Mouse (Mus musculus) embryonic fibroblast, embryonic 13.5 days (primary cell): Measurements from ENCODE around the gene Syngap1. TPM values are rescaled to one million over a fixed set of nuclear protein-coding genes. Genes with fewer than 3 reads are reported as not detected.
A peak's percentile ranks its signal among the peaks of the same experiment; 100 is the strongest.

ENCODE experiments used
- H3K27ac ChIP-seq: 2 replicates; pipeline ENCODE4 v1.5.1; 2012; ENCODE audit warnings: low read length, control low read depth, inconsistent platforms; ENCODE audit not compliant: insufficient read depth
- H3K4me1 ChIP-seq: 2 replicates; pipeline ENCODE4 v1.6.1; 2011; ENCODE audit warnings: low read length; ENCODE audit not compliant: control insufficient read depth, insufficient read depth
- H3K4me3 ChIP-seq: 2 replicates; pipeline ENCODE4 v1.5.1; 2011; ENCODE audit warnings: mild to moderate bottlenecking, control low read depth, low read length; ENCODE audit not compliant: insufficient read depth
- CTCF ChIP-seq: IDR thresholded peaks from 2 replicates; pipeline ENCODE4 v1.5.1; 2011; ENCODE audit warnings: mild to moderate bottlenecking, control low read depth, low read length, moderate library complexity, borderline replicate concordance; ENCODE audit not compliant: insufficient read depth
- POLR2A ChIP-seq: IDR thresholded peaks from 2 replicates; pipeline ENCODE4 v1.6.1; 2011; ENCODE audit warnings: low read depth, mild to moderate bottlenecking, control low read depth, low read length, moderate library complexity
- polyA plus RNA-seq: library from polyadenylated mRNA; stranded (reverse); fragments of >200 nt; gene quantifications from 2 replicates; pipeline ENCODE4 v1.2.4, GENCODE M21; 2011; ENCODE audit warnings: low read depth; ENCODE audit not compliant: missing spikeins, insufficient read length

Gene Syngap1
- polyA plus RNA-seq, 1 experiment: 52.2 TPM

- no peak overlapping the region for H3K27ac ChIP-seq
- TF ChIP-seq POLR2A (no peak), CTCF (peak; percentile 77)
- H3K4me1 ChIP-seq: no peaks in the 10 kb centered on the region
- no peak overlapping the region for H3K4me3 ChIP-seq
These were observed 63.4 kb downstream of the Syngap1 start for GRCm38 (mm10) chr17:27004431-27004830.

DNA sequence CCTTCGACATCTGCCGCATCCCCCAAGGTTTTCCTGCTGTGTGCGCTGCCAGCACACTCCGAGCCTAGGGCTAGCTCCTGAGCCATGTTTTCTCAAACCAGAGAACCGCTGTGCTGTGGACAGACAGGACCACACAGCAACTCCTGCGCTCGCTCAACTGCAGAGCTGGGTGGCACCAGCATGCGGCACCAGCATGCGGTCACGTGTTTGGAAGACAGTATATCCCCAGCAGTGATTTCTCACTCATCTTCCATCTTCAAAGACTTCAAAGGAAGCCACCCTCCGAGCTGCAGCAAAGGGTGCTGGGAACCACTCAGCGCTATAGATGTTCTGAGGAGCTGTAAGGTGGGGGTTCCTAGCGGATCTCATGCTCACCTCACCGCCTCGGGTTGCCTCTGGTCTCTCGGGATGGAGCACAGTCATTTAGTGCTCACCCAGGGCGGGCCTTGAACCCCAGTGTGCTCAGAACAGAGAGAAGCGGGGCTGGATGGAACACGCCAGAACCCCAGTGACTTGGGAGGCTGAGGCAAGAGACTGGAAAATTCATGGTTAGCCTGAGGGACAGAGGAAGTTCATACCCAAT, 63.9 kb downstream of the Syngap1 start:
- H3K4me3 ChIP-seq: no peak overlapping the region
- H3K27ac ChIP-seq: no peak overlapping the region
- H3K4me1 ChIP-seq: no peaks in the 10 kb centered on the region
- TF ChIP-seq POLR2A: no peak
- TF ChIP-seq CTCF: no peak

DNA sequence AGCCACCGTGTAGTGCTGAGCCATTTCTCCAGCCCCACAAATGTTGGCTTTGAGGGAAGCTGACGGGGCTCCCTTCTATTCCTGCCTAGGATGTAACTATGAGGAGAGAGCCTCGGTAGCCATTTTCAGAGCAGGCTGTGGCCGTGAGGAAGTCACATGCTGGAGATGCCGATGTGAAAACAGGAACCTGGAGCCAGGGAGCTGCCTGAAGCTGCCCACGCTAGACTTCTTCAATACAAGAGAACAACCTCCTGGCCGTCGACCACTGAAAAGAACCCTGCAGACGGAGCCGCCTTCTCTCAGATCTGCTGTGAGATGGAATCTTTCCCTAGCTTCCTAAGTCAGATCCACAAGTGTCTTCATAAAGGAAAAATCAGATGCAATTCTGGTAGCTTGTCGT, 64.6 kb downstream of the Syngap1 start:
- TF ChIP-seq POLR2A (no peak), CTCF (no peak)
- H3K27ac ChIP-seq: no peak overlapping the region
- no peak overlapping the region for H3K4me3 ChIP-seq
- H3K4me1 ChIP-seq: no peaks in the 10 kb centered on the region

DNA sequence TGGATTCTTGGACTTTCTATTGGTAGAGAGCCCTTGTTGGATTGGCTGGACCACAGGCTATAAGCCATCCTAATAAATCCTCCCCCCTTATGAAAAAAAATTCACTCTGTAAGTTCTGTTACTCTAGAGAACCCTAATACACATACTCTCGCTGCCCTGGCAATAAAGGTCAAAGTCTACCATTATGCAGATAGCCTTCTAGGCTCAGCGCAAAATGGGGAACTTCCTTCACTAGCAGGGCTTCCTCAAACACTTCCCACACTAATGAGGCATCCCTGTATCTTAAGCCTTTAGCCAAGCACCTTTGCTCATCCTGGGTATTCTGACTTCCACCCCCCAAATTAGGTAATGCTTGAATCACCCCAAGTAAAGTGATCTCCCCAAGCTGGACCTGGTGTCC, 67.2 kb downstream of the Syngap1 start:
- Histone ChIP-seq H3K4me3 (no peak overlapping the region), H3K4me1 (no peaks in the 10 kb centered on the region), H3K27ac (no peak overlapping the region)
- no peak for TF ChIP-seq POLR2A
- TF ChIP-seq CTCF: no peak

DNA sequence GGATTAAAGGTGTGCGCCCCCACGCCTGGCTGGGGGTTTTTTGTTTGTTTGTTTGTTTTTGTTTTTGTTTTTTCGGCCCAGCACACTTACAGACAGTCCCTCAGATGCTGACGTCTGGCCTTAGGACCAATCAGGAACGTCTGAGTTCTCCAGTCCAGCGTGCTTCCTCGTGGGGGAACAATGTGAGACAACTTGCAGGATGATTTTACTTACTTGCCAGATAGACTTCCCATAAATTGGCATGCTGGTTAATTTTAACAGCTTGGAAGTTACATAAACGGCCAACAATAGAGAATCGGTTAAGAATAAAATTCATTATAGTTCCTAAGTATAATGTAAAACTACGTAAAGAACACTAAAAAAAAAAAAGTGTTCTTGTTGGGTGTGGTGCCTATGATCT, 70.1 kb downstream of the Syngap1 start:
- no peaks in the 10 kb centered on the region for H3K4me1 ChIP-seq
- no peak for TF ChIP-seq POLR2A
- TF ChIP-seq CTCF: no peak
- no peak overlapping the region for H3K4me3 ChIP-seq
- H3K27ac ChIP-seq: no peak overlapping the region

- TF ChIP-seq POLR2A (no peak), CTCF (no peak)
- Histone ChIP-seq H3K27ac (no peak overlapping the region), H3K4me3 (no peak overlapping the region), H3K4me1 (no peaks in the 10 kb centered on the region)
These were observed 71.1 kb downstream of the Syngap1 start for GRCm38 (mm10) chr17:27011998-27012672.

DNA sequence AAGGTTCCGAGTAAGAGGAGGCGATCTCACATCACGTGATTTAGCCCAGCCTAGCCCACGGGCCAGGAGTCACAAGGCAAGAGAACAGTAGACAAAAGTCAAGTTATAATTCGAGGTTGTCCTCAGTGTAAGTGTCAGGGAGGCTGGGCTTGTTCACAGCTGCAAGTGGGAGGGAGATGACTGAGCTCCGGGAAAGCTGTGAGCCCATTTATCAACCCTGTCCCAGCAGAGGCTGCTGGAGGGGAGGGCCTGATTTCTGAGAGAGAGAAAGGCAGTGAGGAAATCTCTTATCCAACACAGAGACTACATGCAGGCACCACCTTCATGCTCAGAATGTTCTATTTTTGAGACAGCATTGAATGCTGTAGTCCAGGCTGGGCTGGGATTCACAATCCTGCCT, 71.9 kb downstream of the Syngap1 start:
- Histone ChIP-seq H3K27ac (no peak overlapping the region), H3K4me3 (no peak overlapping the region), H3K4me1 (no peaks in the 10 kb centered on the region)
- TF ChIP-seq CTCF (no peak), POLR2A (no peak)

GRCm38 (mm10) chr17:27017564-27018499, 76.8 kb downstream of the Syngap1 start:
- H3K27ac ChIP-seq: no peak overlapping the region
- H3K4me3 ChIP-seq: peak overlapping the region; percentile 35
- TF ChIP-seq CTCF (no peak), POLR2A (peak; percentile 51; the same call in 1 of the 2 replicates)
- no peaks in the 10 kb centered on the region for H3K4me1 ChIP-seq

DNA sequence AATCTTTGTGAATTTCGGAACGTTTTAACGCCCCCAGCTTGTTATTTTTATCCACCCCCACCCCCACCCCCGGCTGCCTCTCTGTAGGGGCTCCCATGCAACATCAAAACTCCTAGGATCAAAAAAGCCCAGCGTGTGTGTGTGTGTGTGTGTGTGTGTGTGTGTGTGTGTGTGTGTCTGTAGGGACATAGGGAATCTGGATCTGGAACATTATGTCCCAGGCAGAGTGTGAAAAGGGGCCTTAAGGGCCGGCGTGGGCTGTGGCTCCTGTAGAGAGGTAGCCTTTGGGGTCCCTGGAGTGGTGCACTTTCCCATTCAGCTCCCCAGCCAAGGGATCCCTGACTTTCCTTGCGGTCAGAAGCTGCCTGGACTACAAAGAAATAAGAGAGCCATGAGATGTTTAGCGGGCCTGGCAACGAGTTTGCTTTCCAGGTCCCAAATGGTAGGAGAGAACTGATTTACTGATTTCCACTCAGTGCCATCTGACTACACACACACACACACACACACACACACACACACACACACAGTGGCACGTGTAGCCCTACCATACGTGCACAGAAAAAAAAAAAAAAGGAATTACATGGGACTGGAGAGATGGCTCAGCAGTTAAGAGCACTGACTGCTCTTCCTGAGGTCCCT, 77.6 kb downstream of the Syngap1 start:
- Histone ChIP-seq H3K27ac (no peak overlapping the region), H3K4me3 (no peak overlapping the region), H3K4me1 (no peaks in the 10 kb centered on the region)
- TF ChIP-seq CTCF (no peak), POLR2A (no peak)
